Mouse (Mus musculus): Measurements from ENCODE around the gene Lrmda.

The Lrmda gene

DNA sequence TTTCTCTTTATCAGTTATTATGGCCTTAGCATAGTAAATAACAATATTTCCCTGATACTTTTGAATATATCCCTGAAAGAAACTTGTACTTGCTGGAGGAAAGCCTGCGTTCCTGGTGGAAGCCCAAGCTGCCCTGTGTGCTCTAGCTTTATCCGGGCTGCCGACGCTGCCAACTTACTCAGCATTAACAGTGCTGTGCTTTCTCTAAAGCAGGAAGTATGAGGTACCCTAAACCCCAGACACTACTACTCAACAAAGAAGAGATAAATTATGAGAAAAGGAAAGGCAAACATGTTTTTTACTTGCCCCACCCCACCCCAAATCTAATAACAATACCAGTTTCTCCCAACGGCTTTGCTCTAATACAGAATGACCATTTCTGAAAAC is 240.5 kb downstream of the Lrmda start:
- DNase-seq = no peak

DNA sequence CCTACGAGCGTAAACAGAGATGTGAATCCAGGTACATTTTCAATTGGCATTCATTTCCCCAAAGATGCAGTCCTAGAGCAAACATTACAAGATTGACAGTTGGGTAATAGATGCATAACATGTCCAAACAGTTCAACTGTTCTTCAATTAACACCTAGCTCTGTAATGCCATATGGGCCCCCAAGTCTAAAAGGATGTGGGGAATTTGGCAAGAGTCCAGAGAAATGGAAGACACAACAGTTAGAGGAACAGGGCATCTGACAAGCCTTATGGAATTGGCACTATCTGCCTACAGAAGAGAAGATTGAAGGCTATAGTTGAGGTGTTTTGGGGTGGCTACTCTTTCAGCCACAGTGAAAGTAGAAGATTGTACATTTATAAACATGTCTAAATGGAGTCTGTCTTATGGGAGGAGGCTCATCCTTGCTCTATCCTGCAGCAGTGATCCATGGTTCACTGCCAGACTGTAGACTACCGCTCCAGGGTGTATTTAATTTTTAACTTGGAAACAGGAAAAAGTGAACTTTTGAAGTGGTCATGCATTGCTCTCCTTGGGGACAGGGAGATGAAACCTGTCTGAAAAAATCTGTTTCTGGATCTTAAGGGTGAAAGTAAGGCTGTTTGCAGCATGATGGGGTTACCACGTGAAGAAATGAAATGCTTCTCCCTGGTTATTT is 245.9 kb downstream of the Lrmda start:
- DNase-seq = no peak

DNA sequence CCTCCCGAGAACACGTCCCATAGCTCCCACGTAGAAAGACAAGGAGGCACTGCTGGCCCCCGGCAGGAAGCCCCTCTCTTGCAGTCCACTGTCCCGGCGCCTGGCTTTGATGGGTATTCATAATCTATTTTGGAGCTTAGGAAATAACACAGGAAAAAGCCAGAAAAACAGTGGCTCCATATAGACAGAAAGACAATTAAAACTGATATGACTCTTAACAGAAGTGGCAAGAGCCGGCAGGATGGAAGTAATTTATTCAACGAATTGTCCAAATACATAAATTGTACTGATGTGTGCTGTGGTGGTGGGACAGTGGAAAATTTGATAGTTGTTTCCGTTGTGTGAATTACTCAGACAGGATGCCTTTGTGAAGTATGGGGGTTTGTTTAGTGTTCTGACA is 250.3 kb downstream of the Lrmda start:
- peak; percentile 38 for DNase-seq

DNA sequence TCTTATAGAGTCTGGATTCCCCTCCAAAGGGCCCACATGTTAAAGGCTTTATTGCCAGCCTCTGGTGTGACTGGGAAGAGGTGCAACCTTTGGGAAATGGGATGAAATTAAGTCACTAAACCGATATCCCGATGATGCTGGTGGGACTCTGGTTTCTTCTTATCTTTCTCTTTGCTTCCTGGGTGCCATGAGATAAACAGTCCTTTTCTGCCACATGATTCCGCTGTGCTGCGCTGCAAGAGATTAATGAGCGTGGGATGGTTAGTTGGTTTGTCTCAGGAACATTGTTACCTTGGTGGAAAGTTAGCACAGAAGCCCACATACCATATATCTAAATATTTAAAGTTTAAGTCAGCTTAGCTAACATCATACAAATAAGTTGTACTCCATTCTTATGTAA is 258.5 kb downstream of the Lrmda start:
- DNase-seq = no peak

DNA sequence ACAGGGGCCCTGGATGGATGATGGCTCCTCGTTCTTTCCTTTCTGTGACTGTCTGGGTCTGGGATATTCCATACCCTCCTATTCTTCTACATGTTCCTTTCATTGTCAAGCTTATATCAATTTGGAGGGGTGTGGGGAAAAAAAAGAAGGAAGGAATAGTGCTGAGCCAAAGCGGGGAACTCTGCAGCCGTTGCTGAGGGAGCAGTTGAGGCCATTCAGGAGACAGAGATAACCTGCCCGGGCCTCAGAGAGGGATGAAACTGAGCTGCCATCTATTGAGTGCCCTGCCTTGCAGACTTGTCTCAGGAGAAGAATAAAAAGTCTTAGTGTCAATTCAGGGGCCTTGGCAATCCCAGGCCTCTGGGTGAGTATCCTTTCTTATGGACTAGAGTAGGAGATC is 260.1 kb downstream of the Lrmda start:
- no peak for DNase-seq

DNA sequence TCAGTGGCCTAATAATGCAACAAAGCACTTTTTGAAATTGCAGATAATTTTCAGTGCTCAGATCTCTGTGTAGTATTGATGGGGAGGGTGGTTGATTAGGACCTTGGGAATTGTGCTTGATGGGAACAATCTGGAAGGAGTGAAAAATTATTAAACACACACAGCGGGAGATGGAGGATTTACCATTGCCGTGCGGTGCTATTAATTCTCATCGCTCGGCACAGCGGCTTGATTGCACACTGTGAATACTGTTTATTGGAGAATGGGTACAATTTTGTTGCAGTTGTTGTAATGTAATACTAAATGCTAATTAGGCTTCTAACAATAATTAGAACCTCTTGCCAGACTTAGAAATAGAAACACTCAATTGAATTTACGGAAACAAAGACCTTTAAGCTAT is 262.1 kb downstream of the Lrmda start:
- no peak for DNase-seq

DNA sequence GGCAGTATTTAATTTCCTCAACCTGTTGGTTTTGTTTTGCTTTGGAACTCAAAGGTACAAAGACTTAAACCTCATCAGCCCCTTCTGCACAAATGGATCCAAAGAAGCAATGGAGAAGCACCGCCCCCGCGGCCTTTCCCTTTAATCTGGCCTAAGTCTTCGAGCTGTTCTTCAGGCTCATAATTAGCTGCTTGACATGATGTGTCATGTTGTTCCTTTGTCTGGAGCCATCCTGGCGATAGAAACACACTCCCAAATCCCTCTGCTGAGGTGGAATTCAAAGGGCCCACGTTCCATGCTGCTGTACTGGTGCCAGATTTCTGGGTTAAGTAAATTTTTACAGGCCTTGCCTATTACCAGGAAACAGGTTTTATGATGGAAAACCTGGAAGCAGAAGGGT is 263.3 kb downstream of the Lrmda start:
- DNase-seq = no peak

DNA sequence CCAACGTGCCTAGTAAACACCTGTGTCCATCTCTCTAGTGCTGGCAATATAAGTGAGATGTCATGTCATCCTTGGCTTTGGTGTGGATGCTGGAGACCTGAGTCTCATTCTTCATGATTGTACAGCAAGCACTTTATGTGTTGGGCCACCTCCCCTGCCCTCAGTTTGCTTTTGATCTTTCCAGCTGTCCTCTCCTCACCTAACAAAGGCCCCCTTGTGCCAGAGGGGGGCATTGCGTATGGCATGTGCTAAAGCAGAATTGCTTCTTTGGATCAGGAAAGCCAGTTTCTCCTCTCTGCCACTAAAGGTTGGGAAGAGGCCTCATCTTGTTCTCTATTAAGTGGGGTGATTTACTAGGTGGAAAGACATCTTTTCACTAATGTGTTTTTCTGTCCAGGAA is 264.2 kb downstream of the Lrmda start:
- DNase-seq = no peak

DNA sequence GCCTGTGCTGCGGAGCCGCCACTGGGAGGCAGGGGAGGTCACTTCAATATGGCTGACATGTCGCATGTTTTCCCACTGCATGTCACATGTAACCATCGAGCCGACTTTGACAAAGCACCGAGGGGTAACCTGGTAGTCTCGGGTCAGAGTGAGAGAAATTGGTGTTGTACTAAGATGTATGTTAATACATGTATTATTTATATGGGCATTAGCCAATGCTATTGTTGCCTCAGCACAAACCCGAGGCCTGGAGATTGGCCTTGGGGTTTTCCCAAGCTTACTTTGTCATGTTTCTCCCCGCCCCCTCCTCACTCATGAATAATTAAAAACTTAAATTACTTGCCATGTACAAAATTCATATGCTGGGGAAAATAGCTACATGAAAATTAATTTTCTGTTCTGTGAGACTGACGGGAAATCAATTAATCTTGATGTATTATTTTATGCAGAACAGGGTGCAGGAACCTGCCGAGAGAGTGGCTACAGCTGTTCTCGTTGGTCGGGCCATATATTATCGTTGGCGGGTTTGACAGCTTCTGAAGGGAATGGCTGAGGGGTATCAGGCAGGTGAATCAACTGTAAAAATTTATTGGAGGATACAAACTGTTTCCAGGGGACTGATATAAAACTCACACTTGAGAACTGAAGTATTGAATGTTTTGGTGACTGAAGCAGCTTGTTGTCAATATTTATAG is 265.5 kb downstream of the Lrmda start:
- DNase-seq = no peak

DNA sequence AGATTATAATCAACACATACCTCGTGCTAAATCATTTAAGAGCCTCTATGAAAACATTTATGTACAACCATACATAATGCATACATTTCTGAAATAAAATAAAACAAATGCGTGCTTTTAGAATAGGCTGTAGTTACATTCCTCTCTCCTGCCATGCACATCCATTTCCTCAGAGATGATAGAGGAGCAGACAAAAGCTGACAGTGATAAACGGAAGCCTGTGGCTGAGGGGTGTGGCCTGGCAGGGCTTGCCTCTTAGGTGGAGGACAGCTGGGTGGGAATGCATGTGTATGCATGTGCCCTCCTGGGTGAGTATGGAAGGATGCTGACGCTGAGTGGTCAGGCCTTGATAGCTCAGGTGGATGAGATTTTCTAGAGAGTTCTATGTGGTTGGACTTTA is 266.3 kb downstream of the Lrmda start:
- no peak for DNase-seq

DNA sequence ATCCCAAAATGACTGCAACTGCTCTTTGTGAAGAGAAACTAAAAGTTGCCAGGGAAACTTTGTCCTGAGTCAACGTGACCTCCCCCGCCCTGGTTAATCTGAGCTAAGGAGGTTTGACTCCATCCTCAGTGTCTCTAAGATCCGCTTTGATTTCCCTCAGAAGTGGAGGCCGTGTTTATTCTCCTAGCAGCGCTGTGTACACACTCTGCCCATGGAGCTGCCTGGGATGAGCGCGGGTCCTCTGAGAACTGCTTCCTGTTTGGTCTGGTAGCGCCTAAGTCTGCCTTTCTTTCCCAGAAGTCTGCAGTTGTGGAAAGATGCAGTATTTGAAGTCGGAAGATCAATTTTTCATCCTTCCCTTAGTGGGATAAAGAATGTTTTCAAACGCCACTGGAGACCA is 268.7 kb downstream of the Lrmda start:
- no peak for DNase-seq

DNA sequence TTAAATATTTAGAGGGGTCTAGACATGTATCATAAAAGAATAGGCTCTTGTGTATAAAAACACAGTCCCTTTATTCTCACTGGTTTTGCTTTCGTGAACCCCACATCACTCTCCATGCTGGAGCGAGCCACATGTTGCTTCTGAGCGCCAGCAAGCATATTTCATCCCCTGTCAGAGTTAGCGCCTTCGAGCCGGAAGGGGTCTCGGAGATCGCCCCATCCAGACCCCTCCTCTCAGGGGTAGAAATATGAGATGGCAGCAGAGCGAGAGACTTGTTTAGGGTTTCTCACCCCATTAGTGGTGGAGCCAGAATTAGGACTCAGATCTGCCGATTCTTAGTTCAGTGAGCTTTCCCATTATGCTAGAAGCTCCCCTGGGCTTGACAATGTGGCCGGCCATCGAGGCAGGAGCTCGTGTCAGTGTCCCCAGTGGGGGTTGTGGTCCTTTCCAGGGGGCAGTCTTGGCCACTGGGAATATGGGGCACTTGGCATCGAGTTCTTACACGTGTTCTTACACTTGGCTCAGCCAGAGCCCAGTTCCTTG is 269.9 kb downstream of the Lrmda start:
- DNase-seq = no peak

DNA sequence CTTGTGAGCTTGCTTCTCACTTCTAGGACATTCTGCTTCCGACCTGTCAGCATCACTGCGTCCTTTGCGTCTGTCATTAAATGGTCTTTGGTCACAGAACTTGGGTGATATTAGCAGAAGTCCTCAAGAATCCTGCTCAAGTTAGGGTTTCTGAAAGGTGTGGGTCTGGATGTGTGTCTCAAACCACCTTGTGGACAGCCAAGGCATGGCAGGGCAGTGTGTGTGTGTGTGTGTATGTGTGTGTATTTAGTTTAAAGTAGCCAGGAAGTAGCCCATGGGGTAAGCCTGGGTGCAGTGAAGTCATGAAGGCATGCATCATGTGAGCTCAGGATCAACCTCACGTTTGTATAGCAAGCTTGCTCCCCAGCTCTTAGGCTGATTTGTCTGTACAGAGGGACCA is 274.9 kb downstream of the Lrmda start:
- no peak for DNase-seq

DNA sequence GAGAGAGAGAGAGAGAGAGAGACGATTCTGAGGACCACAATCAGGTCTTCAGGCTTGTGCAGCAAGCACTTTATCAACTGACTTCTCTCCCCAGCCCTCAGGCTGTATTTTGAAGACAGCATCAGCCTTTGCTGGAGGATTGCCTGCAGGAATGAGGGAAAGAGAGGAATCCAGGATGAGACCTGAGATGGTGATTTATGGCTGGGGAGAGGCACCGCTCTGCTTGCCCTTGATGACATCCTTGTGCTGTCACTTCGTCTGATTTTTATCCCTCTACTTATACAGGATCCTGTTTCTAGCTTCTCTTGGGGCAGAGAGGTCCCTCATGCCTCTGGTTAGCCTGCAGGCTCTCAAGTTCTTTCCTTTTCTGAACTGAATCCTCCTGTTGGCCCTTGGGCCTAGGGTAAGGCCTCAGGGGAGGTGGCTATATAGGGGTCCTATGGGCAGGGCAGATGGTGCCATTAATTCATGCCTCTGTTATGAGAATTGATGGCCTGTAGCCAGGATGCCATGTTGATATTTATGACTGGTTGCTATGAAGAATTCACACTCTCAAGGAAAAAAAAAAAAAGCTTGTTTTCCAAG is 277.2 kb downstream of the Lrmda start:
- DNase-seq = no peak

DNA sequence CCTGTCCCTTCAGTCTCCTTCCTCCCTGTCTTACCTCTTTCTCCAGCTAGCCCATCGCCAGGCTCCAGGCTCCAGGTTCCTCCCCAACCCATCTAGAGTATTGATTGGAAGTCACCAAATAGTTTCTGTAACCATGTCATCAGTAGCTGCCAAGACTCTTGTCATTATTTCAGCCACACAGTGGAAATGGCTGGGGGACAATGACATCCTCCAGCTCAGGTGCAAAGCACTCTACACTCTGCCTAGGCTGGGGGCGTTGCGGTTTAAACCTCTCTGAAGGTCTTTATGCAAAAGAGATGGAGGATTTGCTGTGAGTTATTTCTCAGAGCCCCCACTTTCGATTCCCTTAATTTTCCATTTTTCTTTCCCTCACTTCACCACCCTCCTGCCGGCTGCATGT is 287.2 kb downstream of the Lrmda start:
- DNase-seq = no peak

DNA sequence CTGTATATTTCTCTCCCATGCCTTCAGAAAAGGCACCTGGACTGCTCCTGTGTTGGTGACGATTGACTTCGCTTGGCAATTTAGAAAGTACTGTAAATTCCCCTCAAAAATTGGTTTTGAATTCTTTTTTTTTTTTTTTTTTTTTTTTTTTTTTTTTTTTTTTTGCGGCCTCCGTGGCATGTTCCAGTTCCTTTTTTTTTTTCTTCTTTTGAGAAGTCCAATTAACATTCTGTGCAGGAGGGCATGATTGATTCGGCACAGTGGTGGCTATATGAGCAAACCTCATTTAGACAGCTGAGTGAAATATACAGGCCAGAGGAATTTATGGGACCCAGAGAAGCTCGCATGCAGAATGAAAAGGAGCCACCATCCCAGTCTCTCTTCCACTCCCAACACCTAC is 288.5 kb downstream of the Lrmda start:
- DNase-seq = no peak

DNA sequence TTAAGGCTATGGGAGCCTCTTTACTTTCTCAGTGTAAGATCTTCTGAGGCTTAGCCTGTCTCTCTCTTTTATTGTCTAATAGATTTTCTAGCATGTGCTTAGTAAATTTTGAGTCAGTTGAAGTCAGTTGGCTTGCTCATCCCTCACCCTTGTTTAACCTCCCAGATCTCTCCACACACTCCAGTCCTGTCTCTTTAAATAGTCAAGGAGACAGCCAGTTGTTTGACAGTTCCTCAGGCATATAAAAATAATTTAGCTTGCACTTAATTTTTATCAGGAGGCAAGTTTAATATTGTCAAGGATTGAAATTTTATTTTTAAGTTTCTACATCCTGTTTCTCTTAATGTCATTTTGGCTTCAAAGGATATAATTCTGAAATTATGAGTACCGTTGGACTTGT is 303.5 kb downstream of the Lrmda start:
- DNase-seq = no peak

DNA sequence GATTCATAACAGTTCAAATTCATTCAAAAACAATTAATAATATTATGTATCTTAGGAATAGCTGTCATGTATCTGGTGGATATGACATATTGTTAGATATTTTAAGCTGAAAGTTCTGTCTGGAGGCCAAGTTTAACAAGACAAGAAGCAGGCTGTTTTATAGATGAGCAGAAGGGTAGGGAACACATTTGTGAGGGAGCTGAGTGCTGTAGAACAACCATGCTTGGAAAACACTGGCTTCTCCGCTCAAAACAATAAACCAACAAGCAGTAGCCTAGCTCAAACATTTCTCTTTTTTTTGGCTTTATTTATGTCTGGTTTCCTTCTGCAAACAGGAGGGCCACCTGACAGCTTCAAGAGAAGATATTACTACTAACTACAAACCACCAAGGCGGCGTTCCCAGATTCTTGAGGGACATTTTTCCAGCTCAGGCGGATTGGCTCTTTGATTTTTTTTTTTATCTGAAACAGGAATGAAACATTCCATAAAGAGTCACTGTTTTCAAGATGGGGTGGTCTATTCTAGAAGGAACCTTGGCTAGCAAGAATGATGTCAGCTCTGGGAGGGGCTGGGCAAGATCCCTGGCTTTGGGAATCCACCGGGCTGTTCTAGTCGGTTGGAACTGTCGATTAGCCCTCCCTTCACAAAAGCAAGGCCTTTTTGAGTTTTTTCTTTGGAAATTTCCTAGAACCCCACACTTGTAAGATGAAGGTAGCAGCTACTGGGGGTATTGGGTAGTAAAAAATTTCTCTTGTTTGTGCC is 304.2 kb downstream of the Lrmda start:
- no peak for DNase-seq

DNA sequence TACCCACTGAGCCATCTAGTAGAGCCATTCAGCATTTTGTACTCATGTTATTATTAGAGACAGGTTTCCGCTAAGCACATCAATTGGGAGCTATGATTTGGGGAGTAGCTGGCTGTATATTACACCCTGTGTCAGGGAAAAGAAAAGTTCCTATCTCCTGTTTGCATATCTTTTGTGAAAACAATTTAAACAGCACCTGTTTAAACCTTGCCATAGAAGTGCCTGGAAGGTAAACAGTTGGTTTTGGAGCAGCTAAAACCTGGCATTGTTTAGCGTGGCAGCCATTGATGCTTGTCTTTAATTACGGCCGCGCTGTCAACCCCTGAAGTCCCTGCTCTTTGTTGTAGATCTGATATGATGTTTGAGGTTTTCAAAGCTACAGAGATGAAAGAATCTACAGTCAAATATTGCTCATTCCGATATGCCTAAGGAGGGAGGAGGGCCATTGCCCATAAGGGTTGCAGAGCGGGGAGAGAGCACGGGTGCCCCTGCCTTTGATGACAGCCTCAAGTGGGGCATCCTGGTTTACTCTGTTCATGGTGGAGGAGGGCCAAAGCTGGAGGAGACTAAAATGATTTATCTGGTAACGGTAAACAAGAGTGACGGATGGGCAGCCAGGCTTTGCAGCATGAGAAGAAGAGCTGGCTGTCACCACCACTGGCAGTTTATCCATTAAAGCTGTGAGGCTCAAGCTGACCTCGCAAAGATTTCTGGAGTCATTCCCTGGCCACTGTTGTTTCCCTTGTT is 306.9 kb downstream of the Lrmda start:
- DNase-seq = no peak

DNA sequence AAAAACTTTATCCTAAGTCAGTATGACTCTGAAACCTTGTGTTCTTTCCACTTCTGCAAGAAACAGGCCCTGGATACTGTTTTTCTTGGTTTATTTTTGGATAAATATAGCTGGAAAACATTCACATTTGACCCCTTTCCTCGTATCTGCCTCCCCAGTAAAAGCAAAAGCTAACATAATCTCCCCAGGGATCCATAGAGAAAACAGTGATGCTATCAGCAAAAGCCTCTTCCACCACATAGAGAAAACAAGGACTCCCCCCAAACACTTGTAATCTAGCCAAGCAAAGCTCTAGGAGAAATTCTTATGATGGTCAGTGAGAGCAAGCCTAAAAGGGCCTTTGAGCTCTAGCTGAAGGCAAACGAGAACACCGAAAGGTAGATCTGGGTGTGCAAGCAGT is 309.7 kb downstream of the Lrmda start:
- no peak for DNase-seq

DNA sequence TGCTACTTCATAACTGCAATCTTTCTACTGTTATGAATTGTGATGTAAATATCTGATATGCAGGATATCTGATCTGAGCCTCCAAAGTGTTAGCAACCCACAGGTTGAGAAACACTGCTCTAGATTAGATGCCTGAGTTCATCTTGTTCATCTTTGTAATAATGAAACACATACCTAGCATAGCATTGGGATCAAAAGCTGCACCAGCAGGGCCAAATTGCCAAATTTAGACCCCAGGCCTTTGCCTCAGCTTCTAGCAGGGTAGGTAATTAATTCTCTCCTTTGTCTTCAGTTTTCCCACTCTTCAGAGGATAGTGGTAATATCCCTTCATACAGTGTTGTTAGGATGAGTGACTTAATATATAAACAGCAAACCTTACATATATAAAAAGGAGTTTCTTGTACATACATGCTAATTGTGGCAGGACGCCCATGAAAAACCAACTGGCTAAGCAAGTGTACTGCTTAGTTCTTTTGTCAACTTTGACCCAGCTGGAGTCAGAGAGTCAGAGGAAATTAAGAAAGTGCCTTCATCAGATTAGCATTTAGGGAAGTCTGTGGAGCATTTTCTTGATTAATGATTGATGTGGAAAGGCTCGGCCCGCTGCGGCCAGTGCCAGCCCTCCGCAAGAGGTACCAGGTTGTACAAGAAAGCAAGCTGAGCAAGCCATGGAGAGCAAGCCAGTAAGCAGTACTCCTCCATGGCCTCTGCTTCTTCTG is 315.7 kb downstream of the Lrmda start:
- peak; percentile 30 for DNase-seq

DNA sequence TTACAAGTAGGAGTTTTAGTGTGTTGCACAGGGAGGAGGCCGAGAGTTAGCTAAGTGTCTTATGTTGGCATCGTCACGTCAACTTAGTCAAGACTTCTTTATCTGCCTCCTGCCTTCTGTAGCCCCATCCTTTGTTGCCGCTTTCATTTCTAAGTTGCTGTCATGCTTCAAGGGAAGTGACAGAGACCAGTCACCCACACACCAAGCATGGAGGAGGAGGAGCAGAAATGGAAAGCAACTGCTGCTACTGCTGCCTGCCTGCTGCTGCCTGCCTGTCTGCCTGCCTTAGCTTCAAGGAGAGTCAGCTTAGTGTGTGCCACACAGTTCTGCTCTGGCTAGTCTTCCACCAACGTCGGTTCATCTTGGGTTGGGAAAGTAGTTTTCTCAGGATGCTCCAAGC is 319.7 kb downstream of the Lrmda start:
- no peak for DNase-seq
